9 mouse cellular contexts compared by ENCODE assay signal in genomic region chr10:75486086-75486979, GRCm38 (mm10). TPM values are rescaled to one million over a fixed set of nuclear protein-coding genes. Genes with fewer than 3 reads are reported as not detected.
DNase-seq lines count a peak whose midpoint lies in the region; ATAC-seq lines count a peak whose summit lies in the region.
"Had no signal": no experiment of that assay in that cellular context is flagged by ENCODE, and none has a peak within 500 bp of the region (broad histone marks: within the 10 kb centered on the region; RNA-seq: fewer than 3 reads in every experiment).

No protein-coding gene starts in this region.

- no peak overlapping the region for H3K4me2 ChIP-seq in limb, embryonic 13.5 days (replicated peaks)
- H3K4me2 ChIP-seq in neural tube, embryonic 11.5 days (ENCODE audit: low read depth) = no peak overlapping the region
- H3K4me2 ChIP-seq: embryonic facial prominence, embryonic 13.5 days had no signal

- no peaks in the 10 kb centered on the region for H3K27me3 ChIP-seq in limb, embryonic 13.5 days
- no peaks in the 10 kb centered on the region for H3K27me3 ChIP-seq in neural tube, embryonic 11.5 days (ENCODE audit: control insufficient read depth, insufficient read depth, low read length)
- H3K27me3 ChIP-seq: embryonic facial prominence, embryonic 13.5 days had no signal

- H3K27ac ChIP-seq in limb, embryonic 13.5 days = no peak overlapping the region
- no peak overlapping the region for H3K27ac ChIP-seq in neural tube, embryonic 11.5 days (ENCODE audit: low read depth, low read length)
- H3K27ac ChIP-seq: embryonic facial prominence, embryonic 13.5 days had no signal

- H3K9me3 ChIP-seq in limb, embryonic 13.5 days = no peaks in the 10 kb centered on the region
- no peaks in the 10 kb centered on the region for H3K9me3 ChIP-seq in neural tube, embryonic 11.5 days (ENCODE audit: control insufficient read depth, low read length)
- H3K9me3 ChIP-seq: embryonic facial prominence, embryonic 13.5 days had no signal

- DNase-seq in 416B (ENCODE audit: low read depth) = peak; percentile 78
- peak; percentile 68 to 91 for DNase-seq in adrenal gland, adult (ENCODE audit: inconsistent age in 2 of 2, low spot score in 1 of 2)
- DNase-seq in embryo, embryonic 10 days (ENCODE audit: low spot score) = peak; percentile 85
- peak; percentile 42 for DNase-seq in gastrocnemius, postnatal 25 days
- peak; percentile 66 to 85 for DNase-seq in kidney, adult 8-10 months
- DNase-seq in neural tube, embryonic 11.5 days (ENCODE audit: low spot score) = peak; percentile 74
- DNase-seq in telencephalon, adult 2 months (ENCODE audit: low read depth, low spot score) = peak; percentile 38

- 51% methylated on average over 9 of the region's 9 CpGs for WGBS in limb, embryonic 13.5 days
- WGBS in neural tube, embryonic 11.5 days = 57% methylated on average over 9 of the region's 9 CpGs

- H3K36me3 ChIP-seq in limb, embryonic 13.5 days = no peaks in the 10 kb centered on the region
- H3K36me3 ChIP-seq in neural tube, embryonic 11.5 days (ENCODE audit: control insufficient read depth, insufficient read depth, low read length) = no peaks in the 10 kb centered on the region
- H3K36me3 ChIP-seq: embryonic facial prominence, embryonic 13.5 days had no signal

- ATAC-seq in limb, embryonic 13.5 days (ENCODE audit: low FRiP score, low read depth) = peak; percentile 57; the same call in 1 of the 2 replicates
- 0 out of 2 replicates have a peak, but pooled peaks have one; percentile 38 for ATAC-seq in neural tube, embryonic 11.5 days (ENCODE audit: insufficient read depth, low FRiP score, low TSS enrichment)

- no peak overlapping the region for H3K9ac ChIP-seq in limb, embryonic 13.5 days
- no peak overlapping the region for H3K9ac ChIP-seq in neural tube, embryonic 11.5 days (ENCODE audit: low read length)
- H3K9ac ChIP-seq: embryonic facial prominence, embryonic 13.5 days had no signal

- no peak overlapping the region for H3K4me3 ChIP-seq in limb, embryonic 13.5 days
- no peak overlapping the region for H3K4me3 ChIP-seq in neural tube, embryonic 11.5 days (ENCODE audit: low read depth, low read length)
- H3K4me3 ChIP-seq: embryonic facial prominence, embryonic 13.5 days had no signal

- H3K4me1 ChIP-seq in limb, embryonic 13.5 days = no peaks in the 10 kb centered on the region
- H3K4me1 ChIP-seq in neural tube, embryonic 11.5 days (ENCODE audit: control insufficient read depth, insufficient read depth, low read length) = no peaks in the 10 kb centered on the region
- H3K4me1 ChIP-seq: embryonic facial prominence, embryonic 13.5 days had no signal

RNA-seq across cellular contexts. Expression of gene Snrpd3, which starts 31.0 kb away (rescaled TPM):
- 10 to 100 TPM; 67.4 to 70.3 TPM for total RNA-seq in gastrocnemius, postnatal 25 days (2021)
- polyA plus RNA-seq in limb, embryonic 13.5 days (2015; fragmentation: Nextera tagmentation; extraction: Ambion mirVana) = 192 and 209 TPM in 2 replicates
- 208 and 212 TPM in 2 replicates for polyA plus RNA-seq in neural tube, embryonic 11.5 days (2014; fragmentation: Nextera tagmentation; extraction: Ambion mirVana)

RNA-seq across cellular contexts. Expression of gene Gucd1, which starts 31.4 kb away (rescaled TPM):
- 10 to 100 TPM; 50.4 to 52.1 TPM for total RNA-seq in gastrocnemius, postnatal 25 days (2021)
- polyA plus RNA-seq in limb, embryonic 13.5 days (2015; fragmentation: Nextera tagmentation; extraction: Ambion mirVana) = 29.2 and 30.2 TPM in 2 replicates
- 33.2 and 37.2 TPM in 2 replicates for polyA plus RNA-seq in neural tube, embryonic 11.5 days (2014; fragmentation: Nextera tagmentation; extraction: Ambion mirVana)
